Mouse (Mus musculus) left cerebral cortex, postnatal 10 days (tissue): ENCODE data around the gene Ybx3. TPM values are rescaled to one million over a fixed set of nuclear protein-coding genes. Genes with fewer than 3 reads are reported as not detected.

ENCODE experiments used
- DNase-seq, 2 experiments: peaks; one replicate each; pipeline ENCODE4 v3.0.0; 2021 to 2022; ENCODE audit warnings: low spot score in 2 of 2, mixed read lengths in 1 of 2; ENCODE audit errors: extremely low spot score in 1 of 2
- intact Hi-C: fragments of 180-260 bp; cut with DNase I; formaldehyde crosslinking; loops from one replicate; pipeline ENCODE4 v1.15.1; 2025
- total RNA-seq, 2 experiments: library from RNA; stranded (reverse); gene quantifications; 2 replicates each; pipeline ENCODE4 v1.2.3; 2021

The Ybx3 gene
- total RNA-seq: 100 to 1,000 TPM in 1 of 2 experiments, 10 to 100 TPM in 1; 96.4 to 106 TPM

- peak; percentile 72 to 93 for DNase-seq
- intact Hi-C loops: no loop called here
Measured at GRCm38 (mm10) chr6:131388040-131389021, at the start of gene Ybx3. Gene Ybx3, minus strand, starts transcription at chr6:131388476.

GRCm38 (mm10) chr6:131436626-131437025 lies 48.4 kb upstream of the Ybx3 start:
- no peak for DNase-seq
- intact Hi-C loops: no loop called here

GRCm38 (mm10) chr6:131434088-131434487 lies 45.8 kb upstream of the Ybx3 start:
- intact Hi-C loops: no loop called here

DNA sequence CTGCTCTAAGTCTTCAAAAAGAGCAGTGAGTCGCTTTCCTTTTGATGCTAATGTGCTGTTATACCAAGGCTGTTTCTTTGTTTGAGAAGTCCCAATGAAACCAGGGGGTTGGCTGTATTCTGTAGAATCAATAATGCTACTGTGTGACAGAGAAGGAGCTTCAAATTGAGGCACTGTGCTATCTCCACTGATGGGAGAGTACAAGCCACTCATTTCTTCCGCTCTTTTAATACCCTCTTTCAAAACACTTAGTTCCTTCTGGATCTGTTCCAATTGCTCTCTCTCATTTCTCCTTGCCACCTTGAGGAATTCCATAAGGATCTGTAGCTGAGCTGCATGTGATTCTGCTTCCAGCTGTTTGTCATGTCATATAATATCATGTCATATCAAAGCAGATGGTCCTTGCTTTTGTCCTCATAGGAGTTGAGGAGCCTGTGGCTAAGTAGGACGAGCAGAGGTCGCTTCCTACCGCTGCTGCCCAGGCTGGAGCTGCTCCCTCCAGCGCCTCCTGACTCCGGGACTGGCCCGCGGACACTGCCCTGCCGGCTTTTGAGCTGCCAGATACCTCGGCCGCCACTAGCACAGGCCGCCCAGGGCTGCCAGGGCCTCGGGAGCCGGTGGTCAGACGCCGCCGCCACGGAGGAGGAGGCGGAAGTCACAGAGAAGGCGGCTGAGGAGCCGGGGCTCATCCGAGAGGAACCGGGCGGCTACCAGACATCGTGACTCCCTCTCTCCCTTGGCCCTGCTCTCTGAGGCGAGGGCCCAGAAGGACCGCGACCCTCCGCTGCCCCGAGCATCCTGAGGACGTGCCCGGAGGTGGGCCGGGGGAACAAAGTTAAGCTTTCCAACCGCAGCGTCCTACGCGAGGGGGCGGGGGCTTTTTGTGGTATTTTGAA lies 45.1 kb upstream of the Ybx3 start:
- intact Hi-C loops: no loop called here
- DNase-seq: peak in 1 of 2 experiments; percentile 30

More at GRCm38 (mm10) chr6:131434088-131434487, 45.8 kb upstream of the Ybx3 start:
- no peak for DNase-seq

DNA sequence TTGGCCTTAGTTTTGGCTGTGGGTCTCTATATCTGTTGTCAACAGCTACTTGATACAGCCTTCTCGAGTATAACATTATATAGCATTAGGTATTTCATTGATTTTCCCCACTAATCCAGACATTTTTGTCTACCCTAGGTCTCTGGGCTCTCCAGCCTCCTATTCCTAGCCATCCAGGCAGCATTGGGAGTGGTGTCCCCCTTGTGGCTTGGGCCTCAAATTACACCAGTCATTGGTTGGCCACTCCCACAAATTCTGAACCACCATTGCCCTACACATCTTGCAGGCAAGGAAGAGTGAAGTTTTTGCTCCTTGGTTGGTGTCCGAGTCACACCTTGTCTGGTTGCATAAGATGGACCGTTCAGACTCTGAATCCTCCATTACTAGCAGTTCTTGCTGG lies 33.3 kb upstream of the Ybx3 start:
- intact Hi-C loops: no loop called here
- DNase-seq: peak in 1 of 2 experiments; percentile 28

DNA sequence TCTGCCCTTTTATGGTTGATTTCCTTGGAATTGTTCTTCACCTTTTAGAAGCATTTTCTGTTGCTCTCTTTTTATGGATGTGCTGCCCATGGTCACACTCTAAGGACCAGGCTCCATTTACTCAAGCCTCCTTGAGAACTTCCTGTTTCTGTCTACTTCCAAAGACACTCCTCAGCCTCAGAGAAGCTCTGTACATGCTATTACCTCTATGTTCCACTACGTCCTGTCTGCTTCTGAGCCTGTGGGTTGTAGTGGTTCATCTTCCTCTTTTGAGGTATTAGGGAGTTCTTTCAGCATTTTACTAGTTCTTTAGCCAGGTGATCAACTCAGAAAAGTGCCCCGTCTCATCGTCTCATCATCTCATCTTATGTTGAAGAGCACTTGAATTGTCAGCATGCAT lies 31.3 kb upstream of the Ybx3 start:
- DNase-seq: no peak
- intact Hi-C loops: loop anchor here (2.0 kb wide), 1 partner anchor 53 kb away; no protein-coding TSS in a partner anchor

DNA sequence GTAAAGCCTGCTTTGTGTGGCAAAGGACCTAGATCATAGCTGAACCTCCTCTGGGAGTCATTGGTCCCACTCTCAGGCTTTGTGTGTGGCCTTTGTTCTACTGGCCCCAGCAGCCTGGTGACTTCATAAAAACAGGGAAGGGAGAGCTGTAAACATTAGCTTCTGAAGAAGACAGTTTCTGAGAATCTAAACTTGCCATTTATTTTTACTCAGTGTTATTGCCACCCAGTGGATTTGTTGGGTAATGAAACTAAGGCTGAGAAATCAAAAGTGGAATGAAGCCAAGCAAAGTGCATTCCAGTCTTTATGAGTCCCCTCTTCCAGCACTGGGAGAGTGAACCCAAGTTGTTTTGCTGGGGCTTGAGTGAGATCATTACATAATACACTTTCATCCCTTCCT lies 30.5 kb upstream of the Ybx3 start:
- intact Hi-C loops: loop anchor here (2.0 kb wide), 1 partner anchor 52 kb away; no protein-coding TSS in a partner anchor

GRCm38 (mm10) chr6:131411116-131411843 lies 23.0 kb upstream of the Ybx3 start:
- intact Hi-C loops: no loop called here
- no peak for DNase-seq

More for the DNA sequence above, 30.5 kb upstream of the Ybx3 start:
- DNase-seq: peak; percentile 33 to 49

GRCm38 (mm10) chr6:131406957-131407356 lies 18.7 kb upstream of the Ybx3 start:
- DNase-seq: no peak
- intact Hi-C loops: no loop called here

DNA sequence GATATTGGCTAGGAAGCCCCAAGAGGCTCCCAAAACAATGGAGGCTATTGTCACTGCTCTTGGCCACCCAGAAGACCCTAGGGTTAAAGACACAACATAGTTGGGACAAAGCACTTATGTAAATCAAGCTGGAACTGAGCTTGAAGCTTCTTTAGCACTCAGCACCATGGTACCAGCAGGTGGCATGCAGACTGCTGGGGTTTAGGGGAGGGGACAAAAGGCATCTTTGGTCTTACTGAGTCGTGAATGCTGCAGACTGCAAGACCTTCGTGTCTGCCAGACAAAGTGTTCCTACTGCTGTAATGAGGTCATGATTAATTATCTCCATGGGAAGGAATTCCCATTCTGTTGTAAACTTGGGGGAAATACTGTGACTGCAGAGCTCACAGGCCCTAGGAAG lies 17.6 kb upstream of the Ybx3 start:
- intact Hi-C loops: no loop called here
- DNase-seq: no peak

GRCm38 (mm10) chr6:131405174-131405573 lies 16.9 kb upstream of the Ybx3 start:
- intact Hi-C loops: no loop called here
- no peak for DNase-seq

DNA sequence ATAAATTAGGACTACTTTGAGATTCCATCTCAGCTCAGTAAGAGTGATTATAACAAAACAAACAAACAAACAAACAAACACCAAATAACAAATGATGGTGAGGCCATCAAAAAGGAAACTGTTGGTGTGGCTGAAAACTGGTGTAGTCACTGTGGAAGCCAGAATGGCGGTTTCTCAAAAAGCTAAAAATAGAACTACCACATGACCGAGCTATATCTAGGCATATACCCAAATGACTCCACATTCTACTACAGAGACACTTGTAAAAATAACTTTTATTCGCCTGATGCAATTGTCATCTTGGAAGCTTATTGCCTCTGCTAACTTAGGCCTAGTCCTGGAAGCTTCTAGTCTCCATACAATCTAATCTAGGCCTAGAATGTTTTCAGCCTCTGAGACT lies 16.0 kb upstream of the Ybx3 start:
- no peak for DNase-seq
- intact Hi-C loops: no loop called here

DNA sequence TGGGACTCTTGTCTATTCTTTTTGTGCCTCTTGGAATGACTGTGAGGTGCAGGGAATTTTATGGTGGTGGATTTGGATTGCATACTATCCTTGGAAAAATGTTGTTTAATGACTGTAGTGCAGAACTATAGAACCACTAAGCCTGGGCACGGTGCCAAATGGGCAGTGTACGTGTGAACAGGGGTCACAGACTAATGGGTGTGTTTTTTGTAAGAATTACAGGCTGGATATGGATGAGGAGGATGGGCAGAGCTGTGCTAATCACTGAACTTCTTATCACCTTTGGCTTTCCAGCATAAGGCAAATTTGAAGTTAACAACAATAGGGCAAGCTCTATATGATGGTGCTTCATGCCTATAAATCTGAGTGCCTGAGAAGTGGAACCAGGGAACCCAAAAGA lies 14.8 kb upstream of the Ybx3 start:
- peak in 1 of 2 experiments; percentile 52 for DNase-seq
- intact Hi-C loops: no loop called here

DNA sequence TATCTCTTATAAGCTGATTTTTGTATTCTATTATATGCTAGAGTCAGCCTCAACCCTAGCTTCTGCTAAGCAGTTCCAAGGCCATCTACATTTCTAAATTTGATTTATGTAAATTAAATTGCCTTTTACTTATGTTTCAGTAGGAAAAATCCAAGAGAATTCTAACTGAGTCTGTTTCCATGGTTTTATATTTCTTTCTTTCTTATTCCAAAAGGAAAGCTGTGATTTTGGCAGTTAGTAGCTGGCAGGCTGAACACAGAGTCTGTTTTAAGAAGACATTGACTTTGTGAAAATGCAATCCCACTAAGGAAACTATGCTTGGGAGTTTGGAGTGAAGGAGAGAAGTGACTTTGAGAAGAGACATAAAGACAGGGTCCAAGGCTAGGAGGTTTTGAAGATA lies 14.3 kb upstream of the Ybx3 start:
- intact Hi-C loops: no loop called here
- no peak for DNase-seq

DNA sequence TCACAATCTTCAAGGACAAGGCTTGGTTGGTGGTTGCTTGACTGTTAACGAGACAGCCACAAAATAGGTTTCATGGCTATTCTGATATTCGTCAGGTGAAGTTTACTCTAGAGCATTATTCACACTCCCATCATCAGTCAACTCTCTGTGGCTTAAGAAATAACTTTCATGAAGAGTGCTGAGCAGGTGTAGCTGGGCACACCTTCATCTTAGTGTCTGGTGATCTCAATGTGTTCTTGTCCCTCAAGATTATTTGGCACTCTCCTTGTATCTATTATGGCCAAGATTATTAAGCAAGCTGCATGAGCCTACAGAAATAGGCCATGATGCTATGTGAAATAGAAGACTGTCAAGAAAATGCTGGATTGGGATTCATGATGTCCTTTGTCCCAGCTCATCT lies 13.0 kb upstream of the Ybx3 start:
- no peak for DNase-seq
- intact Hi-C loops: no loop called here

DNA sequence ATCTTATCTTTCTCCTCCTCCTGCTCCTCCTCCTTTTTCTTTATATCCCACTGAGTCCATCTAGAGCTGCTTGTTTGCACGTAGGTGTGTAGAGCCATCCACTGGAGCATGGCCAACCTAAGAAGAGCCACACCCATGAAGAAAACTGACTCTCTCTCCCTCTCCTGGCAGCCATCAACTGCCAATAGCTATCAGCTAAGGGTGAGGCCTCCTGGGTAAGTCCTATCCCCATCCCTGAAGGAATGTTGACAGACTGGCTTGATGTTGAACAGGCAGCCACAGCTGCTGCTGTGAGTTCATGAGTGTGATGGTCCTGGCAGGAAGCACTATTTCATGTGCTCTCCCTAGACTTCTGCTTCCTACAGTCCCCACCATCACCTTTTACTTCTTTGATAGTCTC lies 8.4 kb upstream of the Ybx3 start:
- intact Hi-C loops: no loop called here
- DNase-seq: no peak

DNA sequence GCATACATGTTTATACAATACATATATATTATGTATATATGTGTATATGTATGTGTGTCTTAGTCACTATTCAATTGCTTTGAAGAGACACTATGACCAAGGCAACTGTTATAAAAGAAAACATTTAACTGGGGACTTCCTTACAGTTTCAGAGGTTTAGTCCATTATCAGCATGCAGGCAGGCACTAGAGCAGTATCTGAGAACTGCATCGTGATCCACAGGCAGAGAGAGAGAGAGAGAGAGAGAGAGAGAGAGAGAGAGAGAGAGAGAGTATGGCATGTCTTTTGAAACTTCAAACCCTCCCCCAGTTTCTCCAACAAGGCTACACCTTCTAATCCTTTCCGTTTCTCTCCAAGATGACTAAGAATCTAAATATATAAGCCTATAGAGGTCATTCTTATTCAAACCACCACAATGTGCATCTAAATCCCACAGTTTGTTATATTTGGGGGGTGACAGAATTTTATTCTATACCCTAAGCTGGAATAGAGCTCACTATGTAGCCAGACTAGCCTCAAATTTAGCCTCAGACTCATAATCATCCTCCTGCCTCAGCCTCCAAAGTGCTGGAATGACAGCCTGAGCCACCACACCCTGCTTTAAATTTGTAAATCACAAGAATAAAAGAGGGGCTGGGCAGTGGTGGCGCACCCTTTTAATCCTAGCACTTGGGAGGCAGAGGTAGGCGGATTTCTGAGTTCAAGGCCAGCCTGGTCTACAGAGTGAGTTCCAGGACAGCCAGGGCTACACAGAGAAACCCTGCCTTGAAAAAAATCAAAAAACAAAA lies 5.8 kb upstream of the Ybx3 start:
- DNase-seq: no peak
- intact Hi-C loops: no loop called here
